Mouse (Mus musculus) brain, embryonic 14.5 days (tissue): ENCODE measurements around the gene Mslnl.

ENCODE experiments used
- CTCF ChIP-seq: fragments of 200-500 bp; IDR thresholded peaks from 2 replicates; pipeline ENCODE4 v1.5.1; 2012; ENCODE audit warnings: inconsistent platforms, mild to moderate bottlenecking, moderate library complexity, borderline replicate concordance; ENCODE audit not compliant: insufficient read depth, insufficient read length; ENCODE audit errors: extremely low read depth
- POLR2A ChIP-seq: fragments of 200-500 bp; IDR thresholded peaks from 2 replicates; pipeline ENCODE4 v1.6.1; 2012; ENCODE audit warnings: mild to moderate bottlenecking, inconsistent platforms, borderline replicate concordance; ENCODE audit not compliant: poor library complexity, insufficient read depth, insufficient read length, severe bottlenecking; ENCODE audit errors: extremely low read depth

DNA sequence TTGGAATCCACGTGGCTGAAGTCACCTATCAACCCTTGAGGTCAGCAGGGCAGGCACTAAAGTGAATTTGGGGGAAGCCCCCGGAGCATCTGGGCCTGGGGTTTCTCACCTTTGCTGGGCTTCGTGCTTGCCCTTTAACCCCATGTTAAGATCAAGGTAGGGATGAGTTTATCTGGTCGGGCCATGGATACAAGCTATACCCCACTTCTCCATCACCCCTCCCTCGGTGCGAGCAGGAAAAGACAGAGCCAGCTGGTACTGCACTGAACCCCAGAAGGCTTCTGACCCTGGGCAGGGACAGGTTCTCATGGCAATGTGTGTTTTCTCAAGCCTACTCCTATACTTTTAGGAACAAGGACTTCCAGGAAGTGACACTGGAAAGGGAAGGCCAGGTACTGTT is 45.5 kb downstream of the Mslnl start:
- TF ChIP-seq CTCF: no peak
- no peak for TF ChIP-seq POLR2A
